Mouse (Mus musculus) layer of hippocampus, adult 11-12 months (tissue): ENCODE measurements around the gene Gm17324.

Experiments used
- DNase-seq: peaks from one replicate; pipeline ENCODE4 v3.0.0; 2022; ENCODE audit warnings: low spot score

Gm17324 gene

GRCm38 (mm10) chr9:78465725-78466124 lies 17.1 kb upstream of the Gm17324 start:
- DNase-seq, result no peak

- no peak for DNase-seq
These were observed 14.8 kb upstream of the Gm17324 start for GRCm38 (mm10) chr9:78463337-78463736.

GRCm38 (mm10) chr9:78457026-78457425 lies 8.4 kb upstream of the Gm17324 start:
- DNase-seq, result no peak

- DNase-seq, result peak; percentile 45
These were observed 2.8 kb upstream of the Gm17324 start for GRCm38 (mm10) chr9:78451382-78451781.

- DNase-seq, result no peak
These were observed 1.8 kb upstream of the Gm17324 start for GRCm38 (mm10) chr9:78450404-78450803.

- DNase-seq, result no peak
These were observed 997 bp downstream of the Gm17324 start for GRCm38 (mm10) chr9:78447606-78447972.

- DNase-seq, result peak; percentile 47
These were observed 5.8 kb downstream of the Gm17324 start, which contains the start of gene Cgas for GRCm38 (mm10) chr9:78442579-78443392. Gene Cgas, minus strand, starts transcription at chr9:78443237.

GRCm38 (mm10) chr9:78442237-78442578 lies 6.4 kb downstream of the Gm17324 start:
- DNase-seq, result no peak

- DNase-seq, result no peak
These were observed 9.2 kb downstream of the Gm17324 start for GRCm38 (mm10) chr9:78439426-78439825.

GRCm38 (mm10) chr9:78432471-78432870 lies 16.1 kb downstream of the Gm17324 start:
- DNase-seq, result no peak

- no peak for DNase-seq
These were observed 18.1 kb downstream of the Gm17324 start for GRCm38 (mm10) chr9:78430486-78430885.

- DNase-seq, result no peak
These were observed 19.0 kb downstream of the Gm17324 start for GRCm38 (mm10) chr9:78429551-78429950.

GRCm38 (mm10) chr9:78428870-78429432 lies 19.6 kb downstream of the Gm17324 start:
- no peak for DNase-seq

- DNase-seq, result no peak
These were observed 20.4 kb downstream of the Gm17324 start for GRCm38 (mm10) chr9:78428185-78428584.

GRCm38 (mm10) chr9:78427362-78427781 lies 21.2 kb downstream of the Gm17324 start:
- no peak for DNase-seq

GRCm38 (mm10) chr9:78401596-78401995 lies 47.0 kb downstream of the Gm17324 start:
- DNase-seq, result no peak

- DNase-seq, result no peak
These were observed 48.0 kb downstream of the Gm17324 start for GRCm38 (mm10) chr9:78400570-78400969.
